Mouse (Mus musculus) small intestine, adult 2 months (tissue): ENCODE data around the gene Nek2.

Experiments
- CTCF ChIP-seq: fragments of 200-500 bp; IDR thresholded peaks from 2 replicates; pipeline ENCODE4 v1.5.1; 2012; ENCODE audit warnings: low read depth, mild to moderate bottlenecking, control low read depth, inconsistent platforms, low read length, moderate library complexity, mixed read lengths; ENCODE audit not compliant: insufficient replicate concordance, insufficient read length; ENCODE audit errors: extremely low read depth
- POLR2A ChIP-seq: fragments of 200-500 bp; IDR thresholded peaks from 2 replicates; pipeline ENCODE4 v1.6.1; 2012; ENCODE audit warnings: low read depth, mild to moderate bottlenecking, control low read depth, inconsistent platforms, low read length, moderate library complexity

- no peak for TF ChIP-seq POLR2A
- no peak for TF ChIP-seq CTCF
Measured at GRCm38 (mm10) chr1:191837691-191838090, 16.4 kb downstream of the Nek2 start.
